Mouse (Mus musculus): Measurements from ENCODE around the gene Nemp2. TPM values are rescaled to one million over a fixed set of nuclear protein-coding genes. Genes with fewer than 3 reads are reported as not detected.

Gene Nemp2
- total RNA-seq (2022) = under 1 TPM; 0.17 to 0.54 (median 0.47) TPM

DNA sequence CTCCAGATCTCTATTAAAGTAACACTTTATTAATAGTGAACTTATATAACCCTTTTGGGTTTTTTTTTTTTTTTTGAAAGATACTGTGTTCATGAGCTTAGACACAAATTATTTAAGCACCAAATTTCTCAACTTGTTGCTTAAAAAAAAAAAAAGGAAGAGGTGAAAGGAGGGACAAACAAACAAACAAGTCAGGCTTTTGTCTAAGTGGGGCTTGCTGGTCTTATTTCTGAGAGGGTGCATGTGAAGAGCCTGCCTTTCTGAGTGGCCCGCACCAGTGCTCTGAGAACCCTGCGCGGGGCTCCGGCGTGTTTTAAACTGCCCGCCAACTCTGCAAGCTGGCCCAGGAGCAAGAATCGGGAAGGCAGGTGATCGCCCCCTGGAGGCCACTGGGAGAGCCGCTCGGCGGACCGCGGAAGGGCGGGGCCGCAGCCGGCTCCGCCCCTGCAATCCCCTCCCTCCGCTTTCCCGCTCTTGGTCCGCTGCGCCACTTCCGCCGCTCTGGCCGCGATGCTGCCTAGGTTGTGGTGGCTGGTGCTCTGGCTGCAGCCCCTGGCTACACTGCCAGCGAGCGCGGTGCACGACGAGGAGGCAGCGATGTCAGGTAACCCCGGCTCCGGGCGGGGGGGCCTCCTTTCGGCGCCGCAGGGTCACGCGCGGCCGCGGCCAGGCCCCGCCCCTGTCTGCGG is at the start of gene Nemp2:
Gene Nemp2, plus strand, starts transcription at position 456 of the 689 bp plus-strand sequence.
- DNase-seq (ENCODE audit: low spot score in 2 of 2) = peak; percentile 86 to 90

DNA sequence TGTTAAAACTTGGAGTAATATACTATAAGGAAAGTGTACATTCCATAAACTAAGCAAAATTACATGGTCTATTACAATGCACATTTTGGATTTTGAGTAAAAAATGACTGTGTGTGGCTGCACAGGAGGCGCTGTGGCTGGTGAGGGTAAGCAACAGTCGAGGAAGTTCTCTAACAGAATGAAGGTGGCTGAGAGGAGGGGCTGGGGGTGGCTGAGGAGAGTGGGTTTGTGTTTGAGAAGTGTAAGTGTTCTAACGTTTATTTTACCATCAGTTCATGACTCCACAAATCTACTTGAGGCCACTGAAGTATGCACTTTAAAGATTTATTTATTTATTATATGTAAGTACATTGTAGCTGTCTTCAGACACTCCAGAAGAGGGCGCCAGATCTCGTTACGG is 48.8 kb upstream of the Nemp2 start:
- DNase-seq (ENCODE audit: low spot score in 2 of 2) = no peak

DNA sequence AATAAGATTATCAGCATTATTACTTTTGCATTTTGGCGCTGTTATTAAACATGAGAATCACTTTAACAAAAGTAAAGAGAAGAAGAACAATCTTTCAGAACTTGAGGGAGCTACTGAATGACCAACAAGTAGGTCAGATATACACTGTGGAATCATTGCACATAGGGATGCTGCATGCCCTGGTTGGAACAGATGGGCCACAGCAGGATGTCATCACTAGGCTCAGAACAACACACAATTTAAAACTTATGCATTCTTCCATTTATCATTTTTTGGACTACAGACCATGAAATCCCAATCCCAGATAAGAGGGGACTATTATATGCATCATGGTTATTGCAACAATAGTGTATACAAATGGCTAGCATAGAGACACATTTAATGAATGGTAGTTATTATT is 47.6 kb upstream of the Nemp2 start:
- DNase-seq (ENCODE audit: low spot score in 2 of 2) = no peak

DNA sequence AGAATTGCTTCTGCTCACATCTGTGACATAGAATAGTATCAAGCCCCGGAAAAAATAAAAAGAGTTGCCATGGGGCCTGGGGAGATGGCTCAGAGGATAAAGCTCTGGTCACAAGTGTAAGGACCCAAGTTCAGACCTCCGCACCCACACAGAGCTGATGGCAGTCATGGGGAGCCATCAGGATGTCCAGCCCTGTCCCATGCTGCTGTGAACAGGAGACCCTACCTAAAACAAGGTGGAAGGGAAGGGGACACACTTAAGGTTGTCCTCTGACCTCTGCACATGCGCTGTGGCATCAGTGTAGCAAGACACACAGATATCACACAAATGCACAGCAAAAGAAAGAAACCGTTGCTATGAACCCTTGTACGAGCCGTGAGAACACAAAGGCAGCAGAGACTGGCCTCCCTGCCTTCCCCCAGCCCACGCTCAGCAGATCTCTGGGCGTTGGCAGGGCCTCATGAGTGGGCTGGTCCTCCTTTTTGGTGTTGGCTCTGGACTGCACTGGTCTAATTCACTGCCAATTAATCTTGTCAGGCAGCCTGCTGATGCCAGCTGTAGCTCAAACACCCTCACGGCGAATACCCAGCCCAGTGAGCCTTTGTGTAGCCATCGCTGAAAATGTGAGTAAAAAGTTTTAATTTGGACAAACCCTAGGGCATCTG is 33.4 kb upstream of the Nemp2 start:
- DNase-seq (ENCODE audit: low spot score in 2 of 2) = no peak

DNA sequence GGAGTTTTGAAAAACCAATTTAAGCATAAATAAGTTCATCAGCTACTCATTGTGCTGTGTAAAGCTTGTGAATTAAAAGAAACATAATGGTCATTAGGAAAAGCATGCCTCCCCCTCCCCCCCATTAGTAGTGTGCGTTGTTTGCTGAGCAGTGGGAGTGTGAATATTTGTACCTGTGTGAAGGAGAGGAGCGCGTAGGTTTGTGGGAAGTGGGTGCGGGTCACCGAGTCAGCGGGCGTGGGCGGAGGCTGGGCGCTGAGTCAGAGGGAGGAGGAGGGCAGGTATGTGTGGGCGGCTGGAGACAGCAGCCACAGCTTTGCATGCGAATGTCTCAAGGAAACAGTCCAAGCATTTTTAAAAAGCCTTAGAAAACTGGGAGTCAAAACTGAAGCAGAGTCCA is 32.7 kb upstream of the Nemp2 start:
- DNase-seq (ENCODE audit: low spot score in 2 of 2) = no peak

DNA sequence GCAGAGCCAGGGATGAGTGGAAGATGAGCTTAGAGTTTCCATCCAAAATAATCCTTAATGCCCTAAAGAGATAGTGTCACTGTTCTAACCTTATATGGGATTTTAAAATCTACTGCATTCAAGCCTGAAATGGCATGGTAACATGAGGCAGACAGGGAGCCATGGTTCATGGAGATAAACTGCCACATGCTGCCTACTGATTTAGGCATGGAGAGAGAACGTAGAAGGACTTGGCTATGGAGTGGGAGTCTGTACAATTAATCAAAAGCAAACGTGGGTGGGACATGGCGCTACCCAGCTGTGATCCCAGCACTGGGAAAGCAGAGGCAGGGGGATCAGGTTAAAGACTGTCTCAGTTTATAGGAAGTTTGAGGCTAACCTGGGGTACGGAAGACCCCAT is 32.1 kb upstream of the Nemp2 start:
- no peak for DNase-seq (ENCODE audit: low spot score in 2 of 2)

DNA sequence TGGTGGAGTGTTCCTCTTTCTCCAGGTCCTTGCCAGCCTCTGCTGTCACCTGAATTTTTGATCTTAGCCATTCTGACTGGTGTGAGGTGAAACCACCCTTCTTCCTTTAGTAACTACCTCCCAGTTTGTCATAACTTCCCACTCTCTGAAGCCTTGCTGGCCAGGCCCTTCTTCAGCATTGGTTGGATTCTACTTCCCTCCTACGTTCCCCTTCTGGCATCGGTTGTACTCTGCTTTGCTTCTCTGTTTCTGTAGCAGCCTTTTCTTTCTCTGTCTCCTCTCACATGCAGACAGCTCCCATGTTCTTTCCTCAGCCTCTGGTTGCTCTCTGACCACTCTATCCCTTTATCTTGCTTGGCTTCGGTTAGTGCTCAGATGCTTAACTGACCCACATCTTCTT is 29.0 kb upstream of the Nemp2 start:
- DNase-seq (ENCODE audit: low spot score in 2 of 2) = no peak

DNA sequence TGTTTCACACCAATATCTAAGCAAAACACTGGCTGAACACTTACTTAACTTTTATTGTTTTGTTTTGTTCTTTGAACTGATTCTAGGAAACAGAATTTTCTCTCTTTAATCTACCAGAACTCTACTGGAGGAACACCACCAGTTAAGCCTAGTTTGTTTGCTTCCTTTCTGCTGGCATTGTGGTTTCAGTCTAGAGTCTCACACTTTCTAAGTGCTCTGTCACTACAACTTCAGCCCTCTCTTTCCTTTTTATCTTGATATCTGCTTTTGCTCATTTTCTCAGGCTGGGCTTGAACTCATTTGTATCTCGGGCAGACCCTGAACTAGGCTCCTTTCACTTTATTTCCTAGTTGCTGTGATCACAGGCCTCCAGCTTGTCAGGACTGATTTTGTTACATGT is 22.8 kb upstream of the Nemp2 start:
- DNase-seq (ENCODE audit: low spot score in 2 of 2) = no peak

DNA sequence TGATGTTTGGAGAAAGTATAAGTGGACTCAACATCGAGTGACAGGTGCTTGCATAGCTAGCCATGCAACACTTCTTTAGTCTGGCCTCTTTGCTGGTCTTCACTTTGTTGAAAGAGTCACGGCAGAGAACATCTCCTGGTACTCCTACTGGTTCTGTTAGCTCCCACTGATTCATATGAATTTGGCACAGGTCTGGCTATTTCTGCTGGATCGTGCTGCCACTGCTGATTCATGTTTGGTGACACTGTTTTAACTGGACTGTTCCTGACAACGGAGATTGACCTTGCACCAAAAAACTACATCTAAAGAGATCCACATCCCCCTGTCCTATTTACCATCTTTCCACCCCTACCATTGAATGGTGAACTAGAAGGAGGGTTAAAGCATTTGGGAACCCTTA is 22.0 kb upstream of the Nemp2 start:
- no peak for DNase-seq (ENCODE audit: low spot score in 2 of 2)

DNA sequence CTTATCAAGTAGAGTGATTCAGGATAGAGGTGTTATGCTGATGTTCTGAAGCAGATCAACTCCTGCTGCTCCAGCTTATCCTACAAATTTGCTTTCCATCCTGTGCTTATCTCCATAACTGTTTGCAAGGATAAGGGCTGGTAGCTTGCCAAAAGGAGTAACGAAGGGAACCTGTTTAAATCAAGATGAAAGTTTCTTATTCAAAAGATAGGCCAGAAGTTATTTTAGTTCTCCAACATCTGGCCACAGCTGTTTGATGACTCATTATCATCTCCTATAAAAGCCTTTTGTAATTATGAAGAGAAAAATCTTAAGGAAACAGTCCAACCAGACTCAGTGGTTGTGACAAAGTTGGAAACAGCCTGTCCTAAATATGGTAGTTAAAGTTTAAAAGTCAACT is 12.3 kb upstream of the Nemp2 start:
- no peak for DNase-seq (ENCODE audit: low spot score in 2 of 2)

DNA sequence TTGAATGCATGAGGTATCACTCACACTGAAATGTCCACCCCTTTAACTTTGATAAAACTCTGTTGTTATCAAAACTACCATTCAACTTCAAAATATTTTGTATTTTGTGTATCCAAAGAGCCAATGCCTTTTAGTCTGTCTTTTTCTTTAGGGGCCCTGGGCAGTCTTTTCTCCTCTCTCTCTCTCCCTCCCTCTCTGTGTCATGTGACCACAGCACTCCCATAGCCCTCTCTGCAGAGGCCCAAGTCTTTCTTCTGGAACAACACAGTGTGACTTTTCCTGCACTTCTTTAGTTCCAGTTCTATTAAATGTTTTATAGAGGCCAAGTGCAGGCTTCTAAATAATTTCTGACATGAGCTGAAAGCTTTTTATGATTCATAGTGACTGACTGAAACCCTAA is 10.1 kb upstream of the Nemp2 start:
- DNase-seq (ENCODE audit: low spot score in 2 of 2) = no peak

DNA sequence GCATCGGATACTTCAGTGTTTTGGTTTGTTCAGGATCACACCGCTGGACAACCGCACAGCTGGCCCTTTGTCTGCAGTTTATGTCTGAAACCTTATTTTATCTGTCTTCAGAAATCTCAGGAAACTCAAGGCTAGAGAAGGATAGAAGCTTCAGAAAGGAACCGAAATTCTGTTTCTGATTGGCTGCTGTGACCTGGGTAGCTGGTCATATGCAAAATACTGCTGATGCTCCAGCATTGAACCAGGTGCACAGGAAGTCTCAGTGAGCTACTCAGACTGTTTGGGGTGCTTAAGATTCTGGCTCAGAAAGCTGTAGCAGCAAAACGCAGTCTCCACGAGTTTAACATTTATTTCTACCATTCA is 415 bp downstream of the Nemp2 start:
- DNase-seq (ENCODE audit: low spot score in 2 of 2) = no peak

DNA sequence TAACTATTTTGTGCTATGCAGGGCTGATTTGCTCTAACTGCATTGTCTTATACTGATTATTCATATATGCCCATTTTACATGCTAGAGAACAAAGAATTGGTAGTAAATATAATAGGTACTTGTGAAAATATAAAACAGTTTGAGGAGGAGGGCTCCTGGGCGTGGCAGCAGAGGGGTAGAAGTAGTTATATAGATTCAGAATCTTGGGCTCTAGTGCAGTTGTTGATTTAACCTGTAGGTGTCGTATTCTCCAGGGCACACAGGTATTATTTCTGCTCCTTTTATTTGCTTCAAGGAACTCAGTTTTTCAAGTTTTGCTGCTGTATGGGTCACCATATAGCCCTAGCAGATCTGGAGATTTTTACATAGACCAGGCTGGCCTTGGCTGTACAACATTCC is 1.1 kb downstream of the Nemp2 start:
- no peak for DNase-seq (ENCODE audit: low spot score in 2 of 2)

DNA sequence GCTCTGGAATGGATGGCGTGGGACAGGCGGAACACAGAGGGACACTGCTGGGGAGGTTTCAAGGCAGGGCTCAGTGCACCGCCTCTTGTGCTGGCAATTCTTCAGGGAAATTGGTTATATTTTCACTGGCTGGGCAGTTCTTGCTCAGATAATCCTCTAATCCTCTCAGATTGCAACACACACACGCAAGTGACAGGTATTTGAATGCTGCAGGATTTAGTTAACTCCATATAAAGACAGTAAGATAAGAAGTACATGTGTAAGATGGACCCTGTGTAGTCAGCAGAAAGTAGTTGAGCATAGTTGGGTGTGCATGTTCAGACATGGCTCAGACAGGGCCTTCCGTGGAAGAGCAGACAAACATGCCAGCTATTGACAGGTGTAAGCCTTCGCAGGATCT is 3.7 kb downstream of the Nemp2 start:
- no peak for DNase-seq (ENCODE audit: low spot score in 2 of 2)

DNA sequence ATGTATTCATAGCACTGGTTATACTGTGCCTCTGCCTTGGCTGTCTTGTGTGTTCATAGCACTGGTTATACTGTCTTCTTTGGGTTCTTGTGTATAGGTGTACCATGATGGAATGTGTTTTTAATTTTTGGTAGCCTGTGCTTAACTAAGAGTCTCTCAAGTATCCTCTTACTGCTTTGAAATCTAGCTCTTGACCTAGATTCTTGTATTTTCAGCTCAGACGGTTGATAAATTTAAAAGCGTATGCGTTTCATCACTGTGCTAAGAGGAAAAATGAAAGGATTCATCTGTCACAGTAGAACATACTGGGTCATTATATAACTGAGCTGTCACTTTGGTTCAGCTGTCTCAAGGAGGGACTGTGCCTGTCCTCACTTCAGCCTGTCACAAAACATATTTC is 5.4 kb downstream of the Nemp2 start:
- DNase-seq (ENCODE audit: low spot score in 2 of 2) = no peak

DNA sequence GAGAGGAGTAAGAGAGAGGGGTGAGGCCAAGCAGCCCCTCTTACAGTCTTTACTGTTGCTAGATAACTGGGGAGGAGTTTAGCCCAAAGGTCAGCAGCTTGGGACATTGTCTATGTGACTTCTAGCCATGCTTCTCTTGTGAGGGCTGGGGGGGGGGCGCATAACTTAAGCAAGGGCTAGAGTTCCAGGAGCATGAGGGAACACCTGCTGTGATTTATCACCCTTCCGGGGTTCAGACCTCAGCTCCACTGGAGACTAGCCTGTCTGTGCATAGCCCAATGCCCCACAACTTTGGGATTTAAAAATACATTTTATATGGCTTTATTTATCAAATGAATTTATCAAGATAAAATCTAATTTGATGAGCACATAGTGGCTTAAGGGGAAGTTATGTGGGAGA is 7.6 kb downstream of the Nemp2 start:
- DNase-seq (ENCODE audit: low spot score in 2 of 2) = no peak

DNA sequence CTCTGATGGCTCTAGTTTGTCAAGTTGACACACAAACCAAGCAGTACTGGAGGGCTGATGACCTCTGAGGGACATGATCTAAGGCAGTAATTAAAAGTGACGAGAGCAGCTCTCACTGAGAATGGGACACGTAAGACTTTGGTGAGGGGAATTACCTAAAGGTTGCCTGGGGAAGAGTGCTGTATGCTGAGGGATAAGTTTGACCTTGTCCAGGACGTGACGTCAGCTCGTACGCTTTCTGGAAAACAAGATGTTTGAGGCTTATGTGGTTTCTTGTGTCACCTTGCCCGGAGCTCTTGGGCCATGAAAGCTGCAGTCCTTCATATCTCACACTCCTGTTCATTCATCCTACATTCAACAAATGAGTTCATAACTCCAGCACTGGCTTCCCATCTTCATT is 8.6 kb downstream of the Nemp2 start:
- no peak for DNase-seq (ENCODE audit: low spot score in 2 of 2)

DNA sequence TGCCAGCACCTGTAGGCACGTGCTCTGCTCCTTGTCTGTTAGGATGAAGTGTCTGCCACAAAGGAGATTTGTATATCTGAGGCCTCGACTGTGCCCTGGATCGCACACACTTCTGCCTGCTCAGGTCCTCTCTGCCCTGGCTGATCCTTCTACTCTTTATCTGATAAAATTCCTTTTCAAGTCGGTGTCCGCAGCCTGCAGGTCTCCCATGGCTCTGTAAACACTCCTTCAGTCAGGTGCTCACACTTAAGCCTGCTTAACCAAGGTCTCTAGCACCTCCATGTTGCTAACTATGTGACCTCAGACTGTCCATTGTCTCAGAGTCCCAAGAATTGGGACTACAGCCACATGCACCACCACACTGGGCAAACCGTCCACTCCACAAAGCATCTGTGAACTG is 9.8 kb downstream of the Nemp2 start:
- no peak for DNase-seq (ENCODE audit: low spot score in 2 of 2)

DNA sequence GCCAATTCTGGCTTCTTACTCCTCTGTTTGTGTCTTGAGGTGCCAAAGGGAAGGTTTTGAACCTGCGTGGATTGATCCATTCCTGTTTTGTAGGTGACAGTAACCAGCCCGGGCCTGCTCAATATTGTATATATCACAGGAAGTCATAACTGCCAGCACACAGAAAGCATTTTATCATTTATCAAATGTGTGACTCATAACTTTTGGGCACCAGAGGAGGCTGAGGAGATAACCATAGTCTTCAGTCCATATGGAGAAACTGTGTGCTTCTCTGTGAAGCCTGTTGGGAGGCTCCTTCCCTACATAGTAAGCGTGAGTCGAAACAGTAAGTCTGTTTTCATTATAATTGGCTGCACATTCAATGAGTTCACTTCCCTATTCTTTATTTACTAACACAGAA is 10.2 kb downstream of the Nemp2 start:
- no peak for DNase-seq (ENCODE audit: low spot score in 2 of 2)

DNA sequence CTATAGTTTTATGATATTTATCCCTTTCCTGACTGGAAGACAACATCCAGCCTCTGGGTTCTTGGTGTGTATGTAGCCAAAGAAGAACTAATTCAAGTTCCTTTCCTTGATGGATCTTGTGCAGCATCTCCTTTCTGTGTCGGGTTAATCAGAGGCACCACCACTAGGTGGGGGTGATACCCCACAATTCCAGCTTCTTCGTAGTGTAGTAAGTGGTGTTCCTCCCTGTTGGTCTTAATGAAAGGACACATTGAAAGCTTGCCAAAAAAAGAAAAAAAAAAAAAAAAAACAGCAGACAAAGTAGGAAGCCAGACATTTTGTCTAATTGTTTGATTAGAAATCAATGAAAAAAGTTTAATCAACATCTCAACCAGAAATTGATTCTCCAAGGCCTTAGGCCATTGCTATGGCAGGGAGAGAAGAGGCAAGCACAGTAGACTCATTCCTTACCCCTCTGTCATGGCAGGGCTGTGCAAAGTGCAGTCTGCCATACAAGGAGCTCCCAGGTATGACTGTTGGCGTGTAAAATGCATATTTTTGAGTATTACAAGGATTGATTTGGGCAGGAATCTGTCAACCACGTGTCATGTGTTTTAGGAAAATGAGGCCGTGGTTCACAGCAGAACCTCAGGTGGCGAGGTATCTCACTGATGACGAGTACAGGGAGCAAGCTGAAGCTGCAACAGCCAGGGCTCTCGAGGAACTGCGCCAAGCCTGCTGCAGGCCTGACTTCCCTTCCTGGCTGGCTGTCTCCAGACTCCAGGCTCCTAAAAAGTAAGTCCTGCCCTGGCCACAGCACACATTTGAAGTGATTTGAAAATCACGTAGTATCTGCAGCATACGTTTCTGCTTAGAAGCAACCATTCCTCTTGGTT is 17.9 kb downstream of the Nemp2 start:
- peak; percentile 46 to 54 for DNase-seq (ENCODE audit: low spot score in 2 of 2)

DNA sequence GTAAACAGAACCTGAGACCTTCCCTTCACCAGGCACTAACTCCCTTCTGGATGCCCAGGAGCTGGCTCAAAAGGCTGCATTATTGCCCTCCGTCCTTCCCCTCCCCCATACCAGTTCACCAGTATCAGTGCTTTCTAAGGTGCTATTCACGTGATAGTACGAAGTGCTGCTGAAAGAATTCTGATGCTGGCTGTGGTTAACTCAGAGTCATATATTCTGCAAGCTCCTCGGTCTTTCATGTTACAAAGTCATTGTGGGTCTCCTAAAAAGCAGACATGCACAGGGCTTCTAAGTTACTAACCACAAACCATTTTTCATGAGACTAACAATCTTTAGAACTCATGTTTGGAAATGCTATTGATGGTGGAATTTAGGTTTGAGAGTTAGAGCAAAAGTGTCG is 19.6 kb downstream of the Nemp2 start:
- DNase-seq (ENCODE audit: low spot score in 2 of 2) = no peak

DNA sequence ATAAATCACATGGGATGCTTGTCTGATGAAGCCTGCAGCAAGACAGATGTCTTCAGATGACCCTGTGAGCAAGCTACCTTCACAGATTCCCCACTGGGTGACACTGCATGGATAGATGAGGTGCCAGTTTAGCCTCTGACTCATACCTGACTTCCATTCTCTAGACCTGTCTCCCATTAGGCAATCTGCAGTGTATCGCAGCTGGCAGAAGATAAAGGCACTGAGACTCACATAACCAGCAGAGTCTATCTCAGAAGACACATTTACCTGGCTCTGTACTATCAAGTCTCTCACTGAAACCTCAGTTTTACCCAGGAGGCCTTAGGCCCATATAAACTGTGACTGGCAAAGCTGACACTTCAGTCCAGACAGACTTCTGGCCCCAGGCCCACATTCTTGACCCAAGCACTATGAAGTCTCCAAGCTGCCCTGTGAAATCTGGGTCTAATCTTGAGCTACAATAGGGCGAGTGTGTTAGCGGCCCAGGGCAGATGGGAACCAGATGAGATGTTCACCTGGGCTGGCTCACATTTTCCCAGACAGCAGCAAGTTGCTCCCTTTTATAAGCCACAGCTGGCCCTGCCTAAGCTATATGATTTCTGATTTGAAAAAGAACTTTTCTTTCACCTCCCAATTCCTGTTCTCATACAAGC is 22.2 kb downstream of the Nemp2 start:
- DNase-seq (ENCODE audit: low spot score in 2 of 2) = no peak

All from gastrocnemius, adult 8-10 months (tissue).